Mouse (Mus musculus) cortical plate, adult 2 months (tissue): Measurements from ENCODE around the gene Hbb-y.

Experiments
- CTCF ChIP-seq: fragments of 200-500 bp; IDR thresholded peaks from 2 replicates; pipeline ENCODE4 v1.5.1; 2011; ENCODE audit warnings: mild to moderate bottlenecking, control low read depth, low read length; ENCODE audit not compliant: insufficient read depth; ENCODE audit errors: extremely low read depth
- POLR2A ChIP-seq: fragments of 200-500 bp; IDR thresholded peaks from 2 replicates; pipeline ENCODE4 v1.6.1; 2011; ENCODE audit warnings: mild to moderate bottlenecking, low read length, control low read depth; ENCODE audit not compliant: insufficient read depth; ENCODE audit errors: extremely low read depth

GRCm38 (mm10) chr7:103811223-103811845, 41.7 kb downstream of the Hbb-y start:
- TF ChIP-seq CTCF (no peak), POLR2A (no peak)
